Mouse (Mus musculus) lung, postnatal 25 days (tissue): ENCODE measurements at regions not wholly inside any gene's neighbourhood (a gene's known extent, or its start where the extent isn't known, plus 50 kb on each side); places are given as distances from the start of the nearest gene placed in this dataset.
A peak's percentile ranks its signal among the peaks of the same experiment; 100 is the strongest.
"Not testable (repeated sequence)": the region's sequence is repeated elsewhere in the genome, so short reads cannot be mapped to it uniquely, and the experiment has no call there.

Experiments used
- DNase-seq: peaks from one replicate; pipeline ENCODE4 v3.0.0; 2022; ENCODE audit warnings: low spot score

DNA sequence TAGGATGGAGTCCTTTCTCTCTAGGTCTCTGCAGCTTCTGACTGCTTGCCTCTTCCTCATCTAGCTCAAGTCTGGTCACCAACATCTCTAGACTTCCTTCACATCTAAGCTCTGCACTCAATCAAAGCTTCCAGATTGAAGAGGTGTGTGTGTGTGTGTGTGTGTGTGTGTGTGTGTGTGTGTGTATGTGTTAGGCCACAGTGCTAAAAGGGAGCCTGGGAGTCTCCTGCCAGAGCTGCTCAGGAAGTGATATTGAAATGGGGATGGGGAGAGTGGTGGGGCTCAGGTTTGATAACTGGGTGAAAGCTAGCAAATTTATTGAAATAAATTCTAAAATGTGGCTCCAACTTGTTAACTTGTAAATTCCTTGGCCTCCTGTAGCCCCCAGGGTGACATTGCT lies 73.3 kb downstream of the Gm31371 start:
- DNase-seq = not testable (repeated sequence)

DNA sequence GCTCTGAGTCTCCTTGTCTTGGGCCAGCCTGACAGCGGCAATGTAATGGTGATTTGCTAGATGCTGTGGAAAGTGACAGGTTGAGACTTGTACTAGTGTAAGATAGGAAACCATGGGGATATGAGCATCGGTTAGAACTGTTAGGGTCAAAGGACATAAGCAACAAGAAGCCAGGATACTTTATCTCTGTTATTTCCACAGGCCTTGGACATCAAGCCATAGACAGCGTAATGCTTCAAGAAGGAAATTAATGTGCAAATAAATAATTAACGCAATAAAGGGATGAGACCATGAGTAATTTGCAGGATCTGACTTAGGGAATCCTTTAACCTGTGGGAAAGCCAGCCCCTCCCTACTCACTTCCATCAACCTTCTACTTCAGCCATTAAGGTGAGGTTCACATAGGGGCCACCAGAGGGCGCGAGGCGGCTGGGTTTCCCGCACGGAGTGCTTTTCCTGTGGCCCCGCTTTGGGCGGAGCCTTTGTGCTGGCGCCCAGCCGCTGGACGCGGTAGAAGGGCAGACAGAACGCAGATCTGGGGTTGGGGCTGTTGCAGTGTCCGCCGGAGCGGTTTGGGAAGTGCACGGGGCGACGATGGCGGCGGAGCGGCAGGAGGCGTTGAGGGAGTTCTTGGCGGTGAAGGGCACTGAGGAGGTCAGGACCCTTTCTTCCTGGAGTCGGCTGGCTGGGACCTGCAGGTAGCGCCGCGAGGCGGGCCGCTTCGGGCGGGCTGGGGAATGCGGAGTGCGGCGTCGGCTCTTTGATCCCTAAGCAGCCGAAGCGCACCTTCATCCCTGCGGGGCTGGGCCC lies 76.5 kb downstream of the Gm31371 start:
- peak; percentile 64 for DNase-seq

DNA sequence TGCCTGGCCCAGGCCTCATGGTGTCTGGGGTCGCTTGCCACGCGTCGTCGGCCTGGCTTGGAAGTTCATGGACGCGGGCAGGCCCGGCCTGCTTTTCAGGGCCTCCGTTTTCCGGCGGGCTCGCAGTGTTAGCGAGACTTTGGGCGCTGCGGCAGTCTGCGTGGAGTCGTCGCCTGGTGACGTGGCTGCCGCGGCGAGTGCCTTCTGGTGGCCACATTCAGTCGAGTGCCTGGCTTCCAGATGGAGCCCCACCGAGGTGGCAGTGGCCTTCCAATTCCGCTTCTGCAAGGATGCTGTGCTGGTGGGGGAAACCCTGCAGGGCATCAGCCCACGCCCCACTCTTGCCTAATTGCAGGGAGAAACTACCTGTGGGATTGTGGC lies 77.1 kb downstream of the Gm31371 start:
- not testable (repeated sequence) for DNase-seq

DNA sequence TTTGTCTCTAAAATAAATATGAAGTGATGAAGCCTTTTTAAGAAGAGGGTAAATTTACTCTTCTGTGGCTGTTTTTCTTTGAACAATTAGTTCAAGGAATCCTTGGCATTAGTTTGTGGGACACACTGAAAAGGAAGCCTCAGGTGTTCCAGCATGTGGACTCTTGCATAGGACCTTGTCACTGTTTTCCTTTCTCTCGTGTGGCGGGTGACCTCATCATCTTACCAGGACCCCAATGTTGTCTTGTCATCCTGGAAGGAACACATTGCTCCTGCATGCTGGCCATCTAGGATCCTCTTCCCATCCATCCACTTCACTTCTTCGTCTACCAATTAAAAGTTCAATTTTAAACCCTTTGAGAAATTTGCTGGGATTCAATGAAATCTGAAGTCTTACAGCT lies 104.9 kb downstream of the Gm31371 start:
- not testable (repeated sequence) for DNase-seq

DNA sequence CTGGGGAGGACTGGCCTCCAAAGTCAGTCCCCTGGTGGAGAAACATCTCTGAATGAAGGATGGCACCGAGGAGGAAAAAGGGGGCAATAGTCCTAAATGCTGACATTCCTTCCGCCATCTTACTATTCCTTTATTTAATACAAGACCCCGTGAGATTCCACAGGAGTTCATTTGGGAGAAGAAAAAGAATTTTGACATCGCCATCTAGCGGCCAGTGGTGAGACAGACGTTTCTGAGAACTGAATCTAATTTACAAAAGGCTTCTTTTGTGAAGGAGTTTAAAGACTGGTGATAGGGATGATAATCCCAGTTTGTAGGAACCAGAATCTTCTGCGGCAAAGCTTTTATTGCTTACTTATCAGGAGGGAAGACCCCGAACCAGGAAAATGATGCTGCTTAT lies 107.8 kb downstream of the Gm31371 start:
- not testable (repeated sequence) for DNase-seq

DNA sequence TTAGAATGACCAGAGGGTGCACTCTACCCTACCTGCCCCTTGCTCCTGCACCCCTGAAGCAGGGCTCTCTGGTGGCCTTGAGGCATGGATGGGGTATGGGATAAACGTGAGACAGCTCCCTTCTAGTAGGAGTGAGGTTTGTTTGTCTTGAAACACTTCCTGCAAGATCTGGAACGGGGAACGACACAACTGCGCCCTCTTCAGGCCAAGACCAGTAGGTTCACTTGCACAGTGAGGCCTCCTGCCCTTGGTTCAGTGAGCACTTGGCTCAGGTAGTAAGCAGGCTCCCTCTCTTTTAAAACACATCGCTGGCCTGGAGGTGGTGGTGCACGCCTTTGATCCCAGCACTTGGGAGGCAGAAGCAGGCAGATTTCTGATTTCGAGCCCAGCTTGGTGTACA lies 110.1 kb downstream of the Gm31371 start:
- DNase-seq = not testable (repeated sequence)

DNA sequence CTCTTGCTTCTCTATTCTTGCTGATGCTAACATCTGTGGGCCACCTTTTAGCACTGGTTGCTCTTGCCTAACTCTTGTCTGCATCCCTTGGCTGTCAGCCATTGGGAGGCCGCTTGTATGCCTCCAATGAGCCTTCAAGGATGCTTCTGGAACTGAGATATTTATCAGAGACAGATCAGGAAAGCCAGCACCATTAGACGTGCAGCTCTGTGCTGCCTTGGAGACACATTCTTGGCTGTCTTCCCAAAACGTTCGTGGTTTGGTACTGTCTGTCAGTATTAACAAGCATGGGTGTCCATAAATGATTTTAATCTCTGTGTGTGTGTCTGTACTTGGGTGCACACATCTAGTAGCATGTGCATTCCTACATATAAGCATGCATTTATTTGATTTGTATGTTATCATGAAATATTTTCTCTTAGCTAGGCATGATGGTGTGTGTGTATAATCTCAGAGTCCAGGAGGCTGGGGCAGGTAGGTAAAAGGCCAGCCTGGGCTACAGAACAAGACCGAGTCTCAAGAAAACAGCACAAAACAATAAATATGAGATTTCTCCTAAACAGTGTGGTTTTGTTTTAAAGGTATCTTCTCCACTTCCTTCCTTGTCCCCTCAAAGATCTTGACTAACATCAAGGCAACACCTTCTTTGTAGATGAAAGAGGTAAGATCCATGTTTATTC lies 111.4 kb downstream of the Gm31371 start:
- DNase-seq = not testable (repeated sequence)

DNA sequence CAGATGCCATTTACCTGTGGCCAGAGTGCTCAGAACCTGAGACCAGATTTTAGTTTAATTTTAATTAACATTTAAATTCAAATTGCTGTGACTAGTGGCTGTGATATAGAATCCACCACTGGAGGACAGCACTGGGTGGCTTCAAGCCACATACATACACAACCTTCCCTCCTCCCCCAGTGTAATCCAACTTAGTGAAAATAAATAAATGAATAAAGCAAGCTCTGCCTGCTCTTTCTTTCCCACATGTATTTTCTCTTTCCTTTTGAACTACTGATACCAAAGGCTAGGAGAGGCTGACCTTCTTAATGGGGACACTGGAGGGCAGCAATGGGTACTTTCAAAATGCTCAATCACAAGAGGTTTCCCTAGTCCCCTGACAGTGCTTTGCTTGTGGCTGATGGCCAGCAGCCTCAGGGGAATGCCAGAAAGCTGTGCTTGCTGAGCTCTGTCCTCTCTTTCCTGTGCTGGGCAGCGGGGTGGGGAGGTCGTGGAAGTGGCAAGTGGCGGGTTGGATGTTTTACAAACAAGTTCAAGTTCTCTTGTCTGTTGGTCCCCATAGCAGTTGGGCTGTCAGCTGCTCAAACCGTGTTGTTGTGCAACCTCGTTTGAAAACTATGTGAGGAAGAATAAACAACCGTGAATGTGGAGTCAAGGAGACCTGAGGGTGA lies 112.4 kb downstream of the Gm31371 start:
- not testable (repeated sequence) for DNase-seq

DNA sequence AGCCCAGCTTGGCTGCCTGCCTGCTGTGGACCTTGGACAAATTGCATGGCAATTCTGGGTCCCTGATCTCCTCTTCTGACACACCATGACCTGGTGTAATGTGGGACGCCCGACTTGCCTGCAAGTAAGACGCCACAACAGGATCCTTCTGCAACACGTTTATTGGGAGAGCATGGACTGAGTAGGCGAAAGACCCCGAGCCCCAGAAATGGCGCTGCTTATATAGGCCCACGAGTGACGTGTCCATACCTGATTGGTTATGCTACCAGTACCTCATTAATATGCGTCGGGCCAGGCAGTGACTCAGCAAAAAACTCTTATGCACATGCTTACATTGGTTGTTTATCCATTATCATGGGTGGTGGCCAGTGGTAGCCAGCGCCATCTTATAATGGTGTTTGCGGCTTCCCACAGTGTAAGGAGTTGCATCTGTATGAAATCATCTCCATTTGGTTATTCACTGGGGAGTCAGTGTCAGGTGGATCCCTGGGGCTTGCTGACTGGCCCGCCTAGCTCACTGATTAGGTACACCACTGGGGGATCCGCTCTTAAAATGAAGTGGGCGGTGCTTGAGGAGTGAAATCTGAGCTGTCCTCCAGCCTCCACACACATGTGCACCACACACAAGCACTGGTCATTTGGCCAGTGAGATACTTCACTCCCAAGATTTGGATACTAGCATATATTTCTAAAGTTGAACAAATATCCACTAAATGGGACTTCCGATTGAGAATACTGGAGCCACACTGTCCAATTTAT lies 113.1 kb downstream of the Gm31371 start:
- peak; percentile 38 for DNase-seq

DNA sequence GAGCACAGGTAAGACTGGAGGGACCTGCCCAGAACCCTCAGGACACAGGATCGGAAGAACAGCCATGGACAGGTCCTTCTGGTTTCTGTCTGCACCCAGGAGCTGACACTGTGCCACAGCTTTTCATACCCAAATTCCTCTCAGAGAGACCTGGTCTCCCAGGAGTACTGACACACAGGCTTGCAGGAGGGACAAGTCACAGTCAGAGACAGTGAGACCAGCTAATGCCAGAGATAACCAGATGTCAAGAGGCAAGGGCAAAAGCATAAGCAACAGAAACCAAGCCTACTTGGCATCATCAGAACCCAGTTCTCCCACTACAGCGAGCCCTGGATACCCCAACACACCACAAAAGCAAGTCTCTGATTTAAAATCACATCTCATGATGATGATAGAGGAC lies 122.3 kb downstream of the Gm31371 start:
- DNase-seq = not testable (repeated sequence)

DNA sequence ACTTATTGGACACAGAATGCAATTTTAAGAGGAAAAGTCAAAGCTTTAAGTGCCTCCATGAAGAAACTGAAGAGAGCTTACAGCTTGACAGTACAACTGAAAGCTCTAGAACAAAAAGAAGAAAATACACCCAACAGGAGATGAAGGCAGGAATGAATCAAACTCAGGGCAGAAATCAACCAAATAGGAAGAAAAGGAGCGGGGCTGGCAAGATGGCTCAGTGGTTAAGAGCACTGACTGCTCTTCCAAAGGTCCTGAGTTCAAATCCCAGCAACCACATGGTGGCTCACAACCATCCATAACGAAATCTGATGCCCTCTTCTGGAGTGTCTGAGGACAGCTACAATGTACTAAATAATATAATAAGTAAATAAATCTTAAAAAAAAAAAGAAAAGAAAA lies 124.8 kb downstream of the Gm31371 start:
- DNase-seq = not testable (repeated sequence)

DNA sequence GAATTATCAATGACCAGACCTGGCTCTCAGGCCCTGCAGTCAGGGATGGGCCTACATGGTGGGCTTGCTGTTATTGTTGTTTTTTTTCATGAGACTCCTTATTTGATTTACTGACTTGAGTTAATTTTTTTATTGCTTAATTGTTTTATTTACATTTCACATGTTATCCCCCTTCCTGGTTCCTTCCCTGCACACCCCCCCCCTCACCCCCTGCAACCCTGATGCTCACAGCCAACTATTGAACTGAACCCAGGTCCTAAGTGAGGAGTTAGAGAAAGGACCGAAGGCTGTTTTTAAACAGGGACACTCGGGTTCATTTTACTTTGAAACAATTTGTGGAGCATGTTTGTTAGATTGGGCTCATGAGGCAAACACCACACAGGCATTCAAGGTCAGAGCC lies 126.9 kb downstream of the Gm31371 start:
- DNase-seq = not testable (repeated sequence)

DNA sequence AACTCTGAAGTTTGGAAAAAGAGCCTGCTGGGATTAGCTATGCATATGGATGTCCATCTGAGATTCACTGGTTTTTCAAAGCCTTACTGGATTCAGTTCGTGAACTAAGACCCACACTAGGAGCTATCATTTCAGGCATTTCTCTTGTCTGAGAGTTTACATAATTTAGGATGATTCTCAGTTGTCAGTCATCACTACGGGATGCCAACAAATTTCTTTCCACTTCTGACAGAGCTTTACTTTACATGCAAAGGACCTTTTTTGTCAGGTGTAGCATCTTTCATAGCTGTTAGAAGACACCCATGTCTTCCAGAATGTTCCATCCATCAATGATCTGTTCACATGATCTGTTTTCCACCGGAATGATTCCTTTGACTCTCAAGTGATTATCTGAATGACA lies 154.4 kb downstream of the Gm31371 start:
- DNase-seq = peak; percentile 31

DNA sequence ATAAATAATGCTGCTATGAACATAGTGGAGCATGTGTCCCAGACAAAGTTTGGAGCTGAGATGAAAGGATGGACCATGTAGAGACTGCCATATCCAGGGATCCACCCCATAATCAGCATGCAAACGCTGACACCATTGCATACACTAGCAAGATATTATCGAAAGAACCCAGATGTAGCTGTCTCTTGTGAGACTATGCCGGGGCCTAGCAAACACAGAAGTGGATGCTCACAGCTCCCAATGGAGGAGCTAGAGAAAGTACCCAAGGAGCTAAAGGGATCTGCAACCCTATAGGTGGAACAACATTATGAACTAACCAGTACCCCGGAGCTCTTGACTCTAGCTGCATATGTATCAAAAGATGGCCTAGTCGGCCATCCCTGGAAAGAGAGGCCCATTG lies 194.9 kb downstream of the Gm31371 start:
- not testable (repeated sequence) for DNase-seq

DNA sequence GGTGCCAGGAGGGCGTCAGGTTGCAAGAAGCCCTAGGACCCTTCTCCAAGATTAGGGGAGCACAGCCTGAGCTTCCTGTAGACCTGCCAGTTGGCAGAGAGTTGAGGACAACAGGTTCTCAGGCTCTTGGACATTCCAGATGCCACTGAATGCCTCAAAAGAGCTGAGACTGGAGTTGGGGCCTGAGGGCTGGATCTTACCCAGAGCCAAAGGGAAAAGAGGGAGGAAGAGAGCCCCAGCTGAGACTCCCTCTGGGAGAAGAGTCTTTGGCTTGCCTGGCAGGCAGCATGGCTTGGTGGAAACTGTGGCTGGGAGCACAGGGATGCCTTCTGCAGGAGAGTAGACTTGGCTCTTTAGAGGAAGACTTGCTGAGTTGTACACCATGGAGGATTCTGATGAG lies 197.0 kb downstream of the Gm31371 start:
- not testable (repeated sequence) for DNase-seq

DNA sequence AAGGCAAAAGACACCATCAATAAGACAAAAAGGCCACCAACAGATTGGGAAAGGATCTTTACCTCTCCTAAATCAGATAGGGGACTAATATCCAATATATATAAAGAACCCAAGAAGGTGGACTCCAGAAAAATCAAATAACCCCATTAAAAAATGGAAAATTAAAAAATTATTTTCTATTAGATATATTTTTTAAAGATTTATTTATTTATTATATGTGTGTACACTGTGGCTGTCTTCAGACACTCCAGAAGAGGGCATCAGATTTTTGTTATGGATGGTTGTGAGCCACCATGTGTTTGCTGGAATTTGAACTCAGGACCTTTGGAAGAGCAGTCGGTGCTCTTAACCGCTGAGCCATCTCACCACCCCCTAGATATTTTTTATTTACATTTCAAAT lies 199.2 kb downstream of the Gm31371 start:
- DNase-seq = not testable (repeated sequence)

DNA sequence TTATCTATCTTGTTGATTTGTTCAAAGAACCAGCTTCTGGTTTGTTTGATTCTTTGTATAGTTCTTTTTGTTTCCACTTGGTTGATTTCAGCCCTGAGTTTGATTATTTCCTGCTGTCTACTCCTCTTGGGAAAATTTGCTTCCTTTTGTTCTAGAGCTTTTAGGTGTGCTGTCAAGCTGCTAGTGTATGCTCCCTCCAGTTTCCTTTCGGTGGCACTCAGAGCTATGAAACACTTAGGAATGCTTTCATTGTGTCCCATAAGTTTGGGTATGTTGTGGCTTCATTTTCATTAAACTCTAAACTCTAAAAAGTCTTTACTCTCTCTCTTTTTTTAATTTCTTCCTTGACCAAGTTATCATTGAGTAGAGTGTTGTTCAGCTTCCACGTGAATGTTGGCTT lies 204.0 kb downstream of the Gm31371 start:
- DNase-seq = not testable (repeated sequence)

DNA sequence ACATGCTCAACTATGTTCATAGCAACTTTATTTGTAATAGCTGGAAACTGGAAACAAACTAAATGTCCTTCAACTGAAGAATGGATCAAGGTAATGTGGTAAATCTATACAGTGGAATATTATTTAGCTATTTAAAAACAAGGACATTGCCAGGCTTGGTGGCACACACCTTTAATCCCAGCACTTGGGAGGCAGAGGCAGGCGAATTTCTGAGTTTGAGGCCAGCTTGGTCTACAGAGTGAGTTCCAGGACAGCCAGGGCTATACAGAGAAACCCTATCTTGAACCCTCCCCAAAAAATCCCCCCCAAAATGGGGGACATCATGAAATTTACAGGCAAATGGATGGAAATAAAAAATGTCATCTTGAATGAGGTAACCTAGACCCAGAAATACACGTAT lies 213.6 kb downstream of the Gm31371 start:
- not testable (repeated sequence) for DNase-seq

DNA sequence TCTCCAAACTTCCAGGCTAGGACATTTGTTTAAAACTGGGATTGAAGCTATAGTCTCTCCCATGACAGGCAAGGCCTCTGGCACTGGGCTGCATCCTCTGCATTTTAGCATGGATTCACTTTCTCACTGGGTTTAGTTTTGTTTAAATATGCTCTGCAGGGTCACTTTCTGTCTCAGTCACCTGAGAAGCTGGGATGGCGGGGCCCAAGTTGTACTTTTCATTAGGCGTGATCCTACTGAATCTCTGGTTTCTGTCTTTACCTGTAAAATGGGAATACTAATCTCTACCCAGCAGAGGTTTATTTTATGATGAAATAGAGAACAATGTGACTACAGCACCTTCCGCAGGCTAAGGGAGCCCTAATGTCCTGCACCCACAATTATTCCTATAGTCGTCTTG lies 216.4 kb downstream of the Gm31371 start:
- not testable (repeated sequence) for DNase-seq

DNA sequence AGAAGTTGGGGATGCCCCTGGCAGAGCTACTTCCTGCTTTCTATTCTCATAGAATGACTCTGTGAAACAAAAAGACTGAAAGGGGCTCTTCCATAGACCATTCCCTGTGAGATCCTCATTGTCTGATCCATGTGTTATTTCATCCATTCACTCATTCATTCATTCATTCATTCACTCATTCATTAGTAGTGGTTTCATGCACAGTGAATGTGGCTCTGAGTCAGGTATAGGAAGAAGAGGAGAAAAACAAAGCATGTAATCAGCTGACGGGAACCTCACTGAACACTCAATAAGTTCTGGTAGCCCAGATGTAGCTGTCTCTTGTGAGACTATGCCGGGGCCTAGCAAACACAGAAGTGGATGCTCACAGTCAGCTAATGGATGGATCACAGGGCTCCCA lies 217.0 kb downstream of the Gm31371 start:
- not testable (repeated sequence) for DNase-seq

DNA sequence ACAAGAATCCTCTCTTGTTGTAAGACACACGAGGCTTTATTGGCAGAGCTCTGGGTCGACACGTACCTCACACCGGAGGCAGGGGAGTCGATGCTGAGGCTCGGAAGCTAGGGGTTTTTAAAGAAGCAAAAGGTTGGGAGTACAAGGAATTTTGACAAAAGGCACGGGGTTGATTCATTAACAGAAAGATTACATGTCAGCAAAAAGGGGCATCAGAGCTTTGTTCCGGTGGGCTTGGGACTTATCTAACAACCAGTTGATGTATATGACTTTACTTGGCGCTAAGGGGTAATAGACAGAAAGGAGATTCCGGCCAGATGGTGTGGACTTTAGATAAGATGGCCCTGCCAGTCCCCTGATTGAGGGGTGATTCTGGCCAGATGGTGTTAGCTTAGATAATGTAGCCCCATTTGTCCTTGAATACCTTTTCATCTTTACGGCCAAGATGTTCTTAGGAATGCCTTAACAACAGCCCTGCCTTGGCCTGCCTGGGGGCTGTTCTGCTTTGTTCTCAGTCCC lies 218.3 kb downstream of the Gm31371 start:
- not testable (repeated sequence) for DNase-seq
